Mouse (Mus musculus) liver, embryonic 14.5 days (tissue): ENCODE data around the gene Scn4a. TPM values are rescaled to one million over a fixed set of nuclear protein-coding genes. Genes with fewer than 3 reads are reported as not detected.

Experiments used
- ATAC-seq: fragments of 200-750 bp; cut with Nextera tagmentation; 2 replicates; pipeline ENCODE4 v1.8.0; 2017; ENCODE audit warnings: moderate number of reproducible peaks, mild to moderate bottlenecking, moderate library complexity; ENCODE audit not compliant: insufficient read depth
- DNase-seq, 3 experiments: peaks; one replicate each; pipeline ENCODE4 v3.0.0-alpha.2; 2012 to 2013; ENCODE audit warnings: low read depth in 3 of 3, low spot score in 3 of 3
- H3K27ac ChIP-seq: fragments of 300-500 bp; sonication (generic); 2 replicates; pipeline ENCODE4 v1.5.1; 2014; ENCODE audit warnings: moderate library complexity, mild to moderate bottlenecking, control low read depth, inconsistent platforms
- H3K27me3 ChIP-seq: fragments of 300-500 bp; sonication (generic); 2 replicates; pipeline ENCODE4 v1.6.1; 2014; ENCODE audit warnings: mild to moderate bottlenecking, low read length, moderate library complexity; ENCODE audit not compliant: control insufficient read depth, insufficient read depth
- H3K36me3 ChIP-seq: fragments of 300-500 bp; sonication (generic); replicated peaks from 2 replicates; pipeline ENCODE4 v1.6.1; 2014; ENCODE audit warnings: low read depth; ENCODE audit not compliant: control insufficient read depth, insufficient read depth
- H3K4me1 ChIP-seq, 2 experiments: fragments of 200-500 bp in 1 of 2; fragments of 300-500 bp in 1 of 2; sonication (generic) in 1 of 2; replicated peaks; 2 replicates each; pipeline ENCODE4 v1.6.1; 2012 to 2014; ENCODE audit warnings: antibody characterized with exemption in 1 of 2, inconsistent platforms in 1 of 2, low read length in 1 of 2; ENCODE audit not compliant: control insufficient read depth in 2 of 2, insufficient read depth in 2 of 2
- H3K4me2 ChIP-seq: fragments of 300-500 bp; sonication (generic); 2 replicates; pipeline ENCODE4 v1.6.1; 2014; ENCODE audit warnings: low read depth, mild to moderate bottlenecking, control low read depth, moderate library complexity
- H3K4me3 ChIP-seq, 2 experiments: fragments of 200-500 bp in 1 of 2; fragments of 300-500 bp in 1 of 2; sonication (generic) in 1 of 2; 2 replicates each; pipeline ENCODE4 v1.5.1; 2012 to 2014; ENCODE audit warnings: low read depth in 2 of 2, low read length in 2 of 2, mild to moderate bottlenecking in 2 of 2, control low read depth in 1 of 2, inconsistent platforms in 1 of 2, moderate library complexity in 1 of 2; ENCODE audit not compliant: insufficient read depth in 1 of 2
- H3K9ac ChIP-seq: fragments of 300-500 bp; sonication (generic); replicated peaks from 2 replicates; pipeline ENCODE4 v1.6.1; 2014; ENCODE audit warnings: mild to moderate bottlenecking, control low read depth, moderate library complexity
- H3K9me3 ChIP-seq: fragments of 300-500 bp; sonication (generic); 2 replicates; pipeline ENCODE4 v1.6.1; 2016; ENCODE audit warnings: low read length, mixed read lengths; ENCODE audit not compliant: control insufficient read depth
- CTCF ChIP-seq: IDR thresholded peaks from 2 replicates; pipeline ENCODE4 v1.5.1; 2016; ENCODE audit warnings: antibody characterized with exemption, low read depth, control low read depth
- EP300 ChIP-seq: IDR thresholded peaks from 2 replicates; pipeline ENCODE4 v1.6.1; 2016; ENCODE audit warnings: antibody characterized with exemption, low read depth
- WGBS: fragments of 180-500 bp; shearing (Covaris S2); extraction: QIAGEN DNeasy Blood & Tissue Kit; methylation state at CpG from one replicate; pipeline ENCODE4 v1.1.7; 2014; ENCODE audit not compliant: insufficient replicate concordance; 5-methylcytosine and 5-hydroxymethylcytosine counted together
- polyA plus RNA-seq, 2 experiments: library from polyadenylated mRNA; depleted of rRNA in 1 of 2; stranded (reverse) in 1 of 2; unstranded in 1 of 2; fragments of >200 nt; fragmentation: Nextera tagmentation in 1 of 2; extraction: Ambion mirVana in 1 of 2; gene quantifications; 2 replicates each; pipeline versions ENCODE4 v1.2.1 to v1.2.3; 2012 to 2014

The Scn4a gene
- polyA plus RNA-seq, 2 experiments, result 0.01 TPM; not detected in 1

- TF ChIP-seq EP300, result no peak
- TF ChIP-seq CTCF, result no peak
- 67% methylated on average over 4 of the region's 4 CpGs for WGBS
- no peak for ATAC-seq
Observed at GRCm38 (mm10) chr11:106351941-106352340, 1.1 kb downstream of the Scn4a start.

GRCm38 (mm10) chr11:106351253-106351652 lies 1.8 kb downstream of the Scn4a start:
- H3K27ac ChIP-seq, result no peak overlapping the region
- 54% methylated on average over 3 of the region's 3 CpGs for WGBS
- H3K4me3 ChIP-seq, result no peak overlapping the region
- no peak overlapping the region for H3K4me2 ChIP-seq
- DNase-seq (no peak), ATAC-seq (no peak)
- TF ChIP-seq CTCF (no peak), EP300 (no peak)
- H3K36me3 ChIP-seq, result no peaks in the 10 kb centered on the region
- H3K9ac ChIP-seq, result no peak overlapping the region
- H3K27me3 ChIP-seq, result no peaks in the 10 kb centered on the region
- no peaks in the 10 kb centered on the region for H3K9me3 ChIP-seq
- H3K4me1 ChIP-seq, result peaks cover 0 to 6% of the 10 kb centered on the region in 2 experiments; a peak in 2 of 4 replicates

More at GRCm38 (mm10) chr11:106351941-106352340, 1.1 kb downstream of the Scn4a start:
- Histone ChIP-seq H3K36me3 (no peaks in the 10 kb centered on the region), H3K9ac (no peak overlapping the region), H3K27ac (no peak overlapping the region), H3K27me3 (no peaks in the 10 kb centered on the region), H3K9me3 (no peaks in the 10 kb centered on the region), H3K4me1 (peaks cover 0 to 6% of the 10 kb centered on the region in 2 experiments; a peak in 2 of 4 replicates), H3K4me2 (no peak overlapping the region), H3K4me3 (no peak overlapping the region)
- DNase-seq, result no peak

GRCm38 (mm10) chr11:106350853-106351252 lies 2.2 kb downstream of the Scn4a start:
- DNase-seq (no peak), ATAC-seq (no peak)
- Histone ChIP-seq H3K9me3 (no peaks in the 10 kb centered on the region), H3K27me3 (no peaks in the 10 kb centered on the region), H3K27ac (no peak overlapping the region), H3K4me1 (peaks cover 0 to 6% of the 10 kb centered on the region in 2 experiments; a peak in 2 of 4 replicates), H3K4me3 (no peak overlapping the region), H3K36me3 (no peaks in the 10 kb centered on the region), H3K4me2 (no peak overlapping the region), H3K9ac (no peak overlapping the region)
- WGBS, result 50% methylated on average over 5 of the region's 5 CpGs
- TF ChIP-seq CTCF, result no peak
- TF ChIP-seq EP300, result no peak

- no peak for DNase-seq
- H3K4me3 ChIP-seq, result no peak overlapping the region
- H3K36me3 ChIP-seq, result no peaks in the 10 kb centered on the region
- no peaks in the 10 kb centered on the region for H3K9me3 ChIP-seq
- H3K27ac ChIP-seq, result no peak overlapping the region
- 55% methylated on average over 6 of the region's 6 CpGs for WGBS
- H3K9ac ChIP-seq, result no peak overlapping the region
- H3K4me1 ChIP-seq, result no peaks in the 10 kb centered on the region
- TF ChIP-seq CTCF (no peak), EP300 (no peak)
- ATAC-seq, result no peak
- H3K4me2 ChIP-seq, result no peak overlapping the region
- no peaks in the 10 kb centered on the region for H3K27me3 ChIP-seq
Observed at GRCm38 (mm10) chr11:106349772-106350171, 3.3 kb downstream of the Scn4a start.

- Histone ChIP-seq H3K4me2 (no peak overlapping the region), H3K9me3 (no peaks in the 10 kb centered on the region), H3K4me1 (no peaks in the 10 kb centered on the region), H3K36me3 (no peaks in the 10 kb centered on the region), H3K4me3 (no peak overlapping the region), H3K27me3 (no peaks in the 10 kb centered on the region), H3K9ac (no peak overlapping the region), H3K27ac (no peak overlapping the region)
- TF ChIP-seq EP300, result no peak
- no peak for TF ChIP-seq CTCF
- DNase-seq (no peak), ATAC-seq (no peak)
- 47% methylated on average over 6 of the region's 6 CpGs for WGBS
Observed at GRCm38 (mm10) chr11:106344910-106345309, 8.2 kb downstream of the Scn4a start.
